Mouse (Mus musculus): ENCODE measurements at regions not wholly inside any gene's neighbourhood (a gene's known extent, or its start where the extent isn't known, plus 50 kb on each side); places are given as distances from the start of the nearest gene placed in this dataset.

DNA sequence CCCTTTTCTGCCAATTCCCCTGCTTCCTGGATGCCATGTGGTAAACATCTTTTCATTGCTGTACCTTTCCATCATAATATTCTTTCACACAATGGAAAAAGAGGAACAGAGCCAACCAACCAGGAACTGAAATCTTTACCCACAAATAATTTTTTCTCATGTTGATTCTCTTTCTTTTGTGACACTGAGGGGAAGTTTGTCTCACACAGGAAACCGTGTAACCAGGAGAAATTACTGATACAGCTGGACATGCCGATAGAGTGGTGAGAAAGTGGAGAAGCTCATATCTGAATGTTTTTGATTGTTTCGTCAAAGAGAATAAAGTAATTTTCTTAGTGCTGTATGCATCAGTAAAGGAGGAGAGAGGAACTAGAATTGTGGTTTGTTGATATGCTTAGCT is 116.3 kb upstream of the Mettl25 start:
- TF ChIP-seq CTCF (IDR thresholded peaks at IDR 0.05) (no peak), EP300 (IDR thresholded peaks at IDR 0.05) (no peak)
